Mouse (Mus musculus) bone marrow macrophage, adult 2 months (primary cell): ENCODE data around the gene Gm36245.

ENCODE experiments used
- CTCF ChIP-seq: IDR thresholded peaks from 2 replicates; pipeline ENCODE4 v1.5.1; 2012; ENCODE audit warnings: low read depth, mild to moderate bottlenecking, low read length, moderate library complexity
- POLR2A ChIP-seq: IDR thresholded peaks from 2 replicates; pipeline ENCODE4 v1.6.1; 2012; ENCODE audit warnings: mild to moderate bottlenecking, low read depth, low read length, borderline replicate concordance

DNA sequence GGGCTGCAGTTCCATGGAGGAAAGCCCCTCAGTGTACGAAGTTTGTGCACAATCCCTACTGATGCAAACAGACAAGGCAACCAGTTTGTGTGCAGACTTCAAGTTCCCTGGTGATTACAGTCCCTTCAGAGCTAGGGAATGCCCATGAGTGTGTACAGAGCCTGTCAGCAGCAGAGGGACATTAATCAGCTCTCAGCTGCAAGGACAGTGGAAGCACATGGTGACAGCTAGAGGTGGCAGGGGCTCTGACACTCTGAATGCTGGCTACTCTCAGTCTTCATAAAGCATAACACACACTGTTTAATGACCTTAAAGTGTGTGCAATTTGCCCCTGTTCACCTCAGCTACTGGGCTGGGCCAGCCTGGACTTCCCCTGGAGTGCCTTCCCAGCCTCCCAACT is 5.5 kb upstream of the Gm36245 start:
- TF ChIP-seq POLR2A (no peak), CTCF (no peak)
